Mouse (Mus musculus) megakaryocyte-erythroid progenitor cell, adult 5-6 weeks (primary cell): Measurements from ENCODE around the gene Ksr2. TPM values are rescaled to one million over a fixed set of nuclear protein-coding genes. Genes with fewer than 3 reads are reported as not detected.

ENCODE experiments used
- ATAC-seq: replicated peaks from 2 replicates; pipeline ENCODE4 v1.8.0; 2016; ENCODE audit warnings: mild to moderate bottlenecking, inconsistent platforms; ENCODE audit not compliant: severe bottlenecking, poor library complexity, low FRiP score, low TSS enrichment
- total RNA-seq, 2 experiments: library from RNA; stranded (forward) in 1 of 2; stranded (reverse) in 1 of 2; fragments of 200-1000, 215-1000 nt in 1 of 2; fragments of >200 nt in 1 of 2; fragmentation: Nextera tagmentation in 1 of 2; gene quantifications; 2 replicates each; pipeline ENCODE4 v1.2.3; 2014 to 2017

The Ksr2 gene
- total RNA-seq, 2 experiments from 2014 or later, result not detected

- ATAC-seq, result no peak
Observed at GRCm38 (mm10) chr5:117712207-117712606, 298.4 kb downstream of the Ksr2 start.

- ATAC-seq, result no peak
Observed at GRCm38 (mm10) chr5:117717120-117717519, 303.3 kb downstream of the Ksr2 start.

GRCm38 (mm10) chr5:117723316-117723715 lies 309.5 kb downstream of the Ksr2 start:
- ATAC-seq, result no peak

GRCm38 (mm10) chr5:117726548-117726947 lies 312.7 kb downstream of the Ksr2 start:
- ATAC-seq, result no peak

- no peak for ATAC-seq
Observed at GRCm38 (mm10) chr5:117727138-117727537, 313.3 kb downstream of the Ksr2 start.

- no peak for ATAC-seq
Observed at GRCm38 (mm10) chr5:117731311-117731710, 317.5 kb downstream of the Ksr2 start.

- ATAC-seq, result no peak
Observed at GRCm38 (mm10) chr5:117744654-117745178, 330.9 kb downstream of the Ksr2 start.

- no peak for ATAC-seq
Observed at GRCm38 (mm10) chr5:117749353-117749752, 335.6 kb downstream of the Ksr2 start.

- ATAC-seq, result no peak
Observed at GRCm38 (mm10) chr5:117757696-117758482, 344.1 kb downstream of the Ksr2 start.

- no peak for ATAC-seq
Observed at GRCm38 (mm10) chr5:117761181-117761832, 347.5 kb downstream of the Ksr2 start.

- no peak for ATAC-seq
Observed at GRCm38 (mm10) chr5:117764496-117764895, 350.7 kb downstream of the Ksr2 start.

GRCm38 (mm10) chr5:117779175-117779574 lies 365.4 kb downstream of the Ksr2 start:
- no peak for ATAC-seq

GRCm38 (mm10) chr5:117780681-117781080 lies 366.9 kb downstream of the Ksr2 start, which contains the start of gene Nos1:
Gene Nos1 (plus strand): TSS chr5:117781032.
- no peak for ATAC-seq

GRCm38 (mm10) chr5:117781178-117781577 lies 367.4 kb downstream of the Ksr2 start:
- no peak for ATAC-seq

GRCm38 (mm10) chr5:117790071-117790470 lies 376.3 kb downstream of the Ksr2 start:
- ATAC-seq, result no peak

GRCm38 (mm10) chr5:117791875-117792274 lies 378.1 kb downstream of the Ksr2 start:
- no peak for ATAC-seq

GRCm38 (mm10) chr5:117800849-117801248 lies 387.0 kb downstream of the Ksr2 start:
- ATAC-seq, result no peak

GRCm38 (mm10) chr5:117802071-117802521 lies 388.3 kb downstream of the Ksr2 start:
- ATAC-seq, result no peak

- no peak for ATAC-seq
Observed at GRCm38 (mm10) chr5:117803551-117803950, 389.8 kb downstream of the Ksr2 start.

- ATAC-seq, result no peak
Observed at GRCm38 (mm10) chr5:117810930-117811329, 397.1 kb downstream of the Ksr2 start.

- ATAC-seq, result no peak
Observed at GRCm38 (mm10) chr5:117818800-117819199, 405.0 kb downstream of the Ksr2 start.
